25 mouse cellular contexts compared by ENCODE assay signal in the genomic region with DNA sequence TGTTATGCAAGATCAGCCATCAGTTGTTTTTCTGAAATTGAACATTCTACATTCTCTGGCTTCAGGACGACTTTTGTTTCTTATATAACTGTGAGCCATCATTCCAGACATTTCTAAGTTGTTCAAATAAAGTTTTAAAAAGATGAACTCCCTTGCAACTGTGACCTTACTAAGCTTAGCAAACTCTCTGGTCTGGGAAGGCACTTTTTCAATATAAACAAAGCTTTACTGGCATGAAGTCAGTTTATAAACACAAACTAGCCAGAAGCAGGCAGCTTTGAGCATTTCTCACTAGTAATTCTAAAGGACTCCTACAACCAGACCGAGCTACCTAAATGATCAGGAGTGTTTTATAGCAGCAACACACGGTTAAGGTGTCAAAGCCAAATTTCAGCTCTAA. TPM values are rescaled to one million over a fixed set of nuclear protein-coding genes. Genes with fewer than 3 reads are reported as not detected.
DNase-seq lines count a peak whose midpoint lies in the region; ATAC-seq and TF ChIP-seq lines count a peak whose summit lies in the region.
"Had no signal": no experiment of that assay in that cellular context is flagged by ENCODE, and none has a peak within 500 bp of the region (broad histone marks: within the 10 kb centered on the region; RNA-seq: fewer than 3 reads in every experiment).

No protein-coding gene starts in this region.

- no peak overlapping the region for H3K4me2 ChIP-seq in kidney, embryonic 16.5 days (replicated peaks; ENCODE audit: low read depth, low read length)
- no peak overlapping the region for H3K4me2 ChIP-seq in lung, embryonic 15.5 days
- H3K4me2 ChIP-seq in stomach, embryonic 16.5 days (ENCODE audit: low read depth, low read length) = no peak overlapping the region
- H3K4me2 ChIP-seq: embryonic facial prominence, embryonic 15.5 days; hindbrain, embryonic 14.5 days had no signal

- H3K9me3 ChIP-seq in kidney, embryonic 16.5 days (ENCODE audit: low read length) = no peaks in the 10 kb centered on the region
- no peaks in the 10 kb centered on the region for H3K9me3 ChIP-seq in lung, embryonic 15.5 days
- no peaks in the 10 kb centered on the region for H3K9me3 ChIP-seq in stomach, embryonic 16.5 days (replicated peaks; ENCODE audit: control insufficient read depth, low read length)
- H3K9me3 ChIP-seq: embryonic facial prominence, embryonic 15.5 days; forebrain, embryonic 10.5 days; heart, embryonic 10.5 days; hindbrain, embryonic 10.5 days had no signal

- 0 out of 2 replicates have a peak overlapping the region, but pooled peaks have one; percentile 26 for H3K27ac ChIP-seq in kidney, adult 2 months (ENCODE audit: insufficient read depth, low read depth, low read length)
- no peak overlapping the region for H3K27ac ChIP-seq in kidney, embryonic 16.5 days (ENCODE audit: low read length)
- H3K27ac ChIP-seq in lung, embryonic 15.5 days = peak overlapping the region; percentile 2; the same call in 1 of the 2 replicates
- 0 out of 2 replicates have a peak overlapping the region, but pooled peaks have one; percentile 17 for H3K27ac ChIP-seq in stomach, embryonic 16.5 days (ENCODE audit: low read length)
- H3K27ac ChIP-seq: embryonic facial prominence, embryonic 15.5 days; forebrain, embryonic 10.5 days; heart, embryonic 10.5 days; hindbrain, embryonic 10.5 days; hindbrain, embryonic 14.5 days had no signal

- H3K4me3 ChIP-seq in kidney, adult 2 months (ENCODE audit: insufficient read depth, low read depth, low read length) = no peak overlapping the region
- H3K4me3 ChIP-seq in kidney, embryonic 16.5 days (ENCODE audit: low read length) = no peak overlapping the region
- H3K4me3 ChIP-seq in lung, embryonic 15.5 days = no peak overlapping the region
- H3K4me3 ChIP-seq in stomach, embryonic 16.5 days (replicated peaks; ENCODE audit: low read length) = no peak overlapping the region
- H3K4me3 ChIP-seq: embryonic facial prominence, embryonic 15.5 days; erythroblast, embryonic 14.5 days; forebrain, embryonic 10.5 days; heart, embryonic 10.5 days; hindbrain, embryonic 10.5 days had no signal

- DNase-seq in kidney, adult 2 months = no peak
- no peak for DNase-seq in lung, adult 18-20 months
- DNase-seq in lung, postnatal 25 days (ENCODE audit: low spot score) = peak; percentile 31
- no peak for DNase-seq in spleen, adult 18-20 months
- DNase-seq in thymus, postnatal 25 days = no peak
- DNase-seq: adrenal gland, adult 8-10 months; adrenal gland, postnatal 36 days; cerebellum, adult 2 months; cerebellum, postnatal 14 days; embryo, embryonic 11 days; heart, adult 18-20 months; heart, postnatal 14 days had no signal

- no peaks in the 10 kb centered on the region for H3K27me3 ChIP-seq in kidney, adult 2 months (replicated peaks; ENCODE audit: control insufficient read depth, insufficient read depth, low read length)
- no peaks in the 10 kb centered on the region for H3K27me3 ChIP-seq in kidney, embryonic 16.5 days (ENCODE audit: insufficient read depth, low read length)
- no peaks in the 10 kb centered on the region for H3K27me3 ChIP-seq in lung, embryonic 15.5 days
- H3K27me3 ChIP-seq in stomach, embryonic 16.5 days (ENCODE audit: control insufficient read depth, insufficient read depth, low read length) = no peaks in the 10 kb centered on the region
- H3K27me3 ChIP-seq: CH12.LX; embryonic facial prominence, embryonic 15.5 days; Patski had no signal

- H3K9ac ChIP-seq in kidney, embryonic 16.5 days (replicated peaks; ENCODE audit: low read length) = no peak overlapping the region
- H3K9ac ChIP-seq in lung, embryonic 15.5 days = no peak overlapping the region
- no peak overlapping the region for H3K9ac ChIP-seq in stomach, embryonic 16.5 days (ENCODE audit: low read length)
- H3K9ac ChIP-seq: embryonic facial prominence, embryonic 15.5 days; hindbrain, embryonic 14.5 days had no signal

- TF ChIP-seq CTCF in kidney, adult 2 months (conservative IDR thresholded peaks at IDR 0.05; ENCODE audit: insufficient read depth, insufficient read length, low read depth, low read length) = no peak

- ATAC-seq in kidney, embryonic 16.5 days (ENCODE audit: low FRiP score, low TSS enrichment) = no peak
- no peak for ATAC-seq in lung, embryonic 15.5 days (ENCODE audit: borderline replicate concordance, extremely low read depth, low FRiP score, low TSS enrichment)
- ATAC-seq in stomach, embryonic 16.5 days (ENCODE audit: insufficient read depth, low FRiP score) = no peak
- ATAC-seq: activated CD4-positive, CD25-positive, alpha-beta regulatory T cell, adult 4 months; forebrain, embryonic 14.5 days; Patski had no signal

- WGBS in kidney, adult 2 months = 54% methylated on average over 3 of the region's 3 CpGs
- 74% methylated on average over 3 of the region's 3 CpGs for WGBS in kidney, embryonic 16.5 days
- WGBS in lung, embryonic 15.5 days = 49% methylated on average over 3 of the region's 3 CpGs
- WGBS in stomach, embryonic 16.5 days = 48% methylated on average over 3 of the region's 3 CpGs

- TF ChIP-seq POLR2A in kidney, adult 2 months (IDR thresholded peaks at IDR 0.05; ENCODE audit: low read depth, low read length) = no peak

- peaks cover 11% of the 10 kb centered on the region for H3K36me3 ChIP-seq in kidney, adult 2 months (ENCODE audit: control insufficient read depth, insufficient read depth, low read length)
- H3K36me3 ChIP-seq in kidney, embryonic 16.5 days (ENCODE audit: insufficient read depth, low read length) = peaks cover 23% of the 10 kb centered on the region; the same call in 1 of the 2 replicates
- H3K36me3 ChIP-seq in lung, embryonic 15.5 days = peaks cover 21% of the 10 kb centered on the region
- no peaks in the 10 kb centered on the region for H3K36me3 ChIP-seq in stomach, embryonic 16.5 days (ENCODE audit: control insufficient read depth, insufficient read depth, low read length)

- no peaks in the 10 kb centered on the region; the same call in 1 of the 2 replicates for H3K4me1 ChIP-seq in kidney, adult 2 months (ENCODE audit: control insufficient read depth, insufficient read depth, low read length)
- H3K4me1 ChIP-seq in kidney, embryonic 16.5 days (ENCODE audit: insufficient read depth, low read length) = no peaks in the 10 kb centered on the region
- no peaks in the 10 kb centered on the region; the same call in 1 of the 2 replicates for H3K4me1 ChIP-seq in lung, embryonic 15.5 days
- H3K4me1 ChIP-seq in stomach, embryonic 16.5 days (ENCODE audit: control insufficient read depth, insufficient read depth, low read length) = no peaks in the 10 kb centered on the region
- H3K4me1 ChIP-seq: embryonic facial prominence, embryonic 15.5 days; forebrain, embryonic 10.5 days; heart, embryonic 10.5 days; hindbrain, embryonic 10.5 days had no signal

RNA-seq across cellular contexts. Expression of a gene that starts 35.6 kb away (rescaled TPM):
- polyA plus RNA-seq in kidney, adult 2 months (2012; rRNA removed) = 11.3 and 17.0 TPM in 2 replicates
- polyA plus RNA-seq in kidney, embryonic 16.5 days (2015; fragmentation: Nextera tagmentation; extraction: Ambion mirVana) = 0.54 and 1.0 TPM in 2 replicates
- polyA plus RNA-seq in lung, embryonic 15.5 days (2015; fragmentation: Nextera tagmentation; extraction: Ambion mirVana) = 1.1 and 1.2 TPM in 2 replicates
- 0.22 and 0.41 TPM in 2 replicates for polyA plus RNA-seq in stomach, embryonic 16.5 days (2015; fragmentation: Nextera tagmentation; extraction: Ambion mirVana)
- polyA plus RNA-seq: activated CD4-positive, CD25-positive, alpha-beta regulatory T cell, adult 4 months; erythroblast, embryonic 14.5 days; forebrain, embryonic 14.5 days; Patski had no signal
